In genomic region chr13:64246106-64246505, GRCm38 (mm10) we compare ENCODE assay signal across 7 mouse cellular contexts.
"Had no signal": no experiment of that assay in that cellular context is flagged by ENCODE, and none has a peak within 500 bp of the region (broad histone marks: within the 10 kb centered on the region; RNA-seq: fewer than 3 reads in every experiment).

No protein-coding gene starts in this region.

- DNase-seq: kidney, adult 11 months; kidney, adult 9 months; kidney, postnatal 4 days; left cerebral cortex, postnatal 4 days; lung, adult 18-20 months; lung, postnatal 36 days; right cerebral cortex, adult 18-20 months had no signal
